Mouse (Mus musculus): ENCODE data around the gene Rbfox1.

DNA sequence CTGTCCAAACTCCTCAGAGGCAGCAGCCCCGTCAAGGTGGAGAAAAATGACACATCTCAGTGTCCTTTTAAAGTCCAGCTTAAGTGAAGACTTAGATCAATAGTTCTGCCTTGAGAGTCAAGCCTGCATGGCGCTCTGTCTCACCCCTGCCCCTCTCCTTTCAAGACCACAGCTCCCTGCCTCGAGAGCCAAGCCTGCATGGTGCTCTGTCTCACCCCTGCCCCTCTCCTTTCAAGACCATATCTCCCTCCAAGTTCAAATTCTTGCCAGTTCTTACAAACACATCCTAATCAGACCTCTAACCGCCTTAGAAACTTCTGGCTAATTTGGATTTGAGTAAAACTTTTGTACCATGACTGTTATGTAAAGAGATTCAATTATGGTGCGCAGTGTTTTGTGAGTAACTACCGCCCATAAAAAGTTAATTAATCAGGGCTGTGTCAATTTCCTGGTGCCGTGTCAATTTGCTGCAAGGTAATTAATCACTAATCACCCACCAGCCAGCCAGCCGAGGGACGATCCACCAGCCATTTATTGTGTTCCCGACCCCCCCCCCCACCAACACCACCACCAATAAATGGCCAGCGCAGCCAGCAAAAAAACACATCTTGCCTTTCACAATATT lies 1461.0 kb downstream of the Rbfox1 start:
- TF ChIP-seq CTCF (IDR thresholded peaks at IDR 0.05; ENCODE audit: low read depth) (no peak), EP300 (optimal IDR thresholded peaks at IDR 0.05) (no peak)
